Mouse (Mus musculus): Measurements from ENCODE around the gene Map1b.

The Map1b gene

GRCm38 (mm10) chr13:99387901-99388811 lies 128.2 kb downstream of the Map1b start:
- in situ Hi-C loops (cut with MboI; ENCODE audit: low pct_unique_long_range_greater_than_20kb in 1 of 2, low sequenced_read_pairs in 2 of 2, unreplicated experiment in 1 of 2), result no loop called here

DNA sequence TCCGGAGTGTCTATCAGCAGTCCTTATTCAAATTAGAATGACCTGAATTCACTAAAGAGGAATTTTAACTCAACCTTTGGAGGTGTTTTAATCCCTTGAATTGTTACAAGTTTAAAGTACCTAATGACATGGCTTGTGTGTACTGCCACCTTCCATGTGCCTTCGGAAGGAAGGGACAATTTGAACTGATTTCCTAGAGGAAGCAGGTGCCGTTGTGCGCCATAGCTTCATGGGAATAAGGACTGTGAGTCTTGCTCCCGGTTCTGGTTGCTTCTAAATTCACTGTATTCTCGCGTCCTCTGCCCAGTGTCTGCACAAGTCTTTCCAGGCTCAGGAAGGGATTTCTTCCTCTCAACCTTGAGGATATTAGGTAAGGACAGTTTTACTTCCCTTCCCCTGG lies 130.0 kb downstream of the Map1b start:
- in situ Hi-C loops (cut with MboI; ENCODE audit: low pct_unique_long_range_greater_than_20kb in 1 of 2, low sequenced_read_pairs in 2 of 2, unreplicated experiment in 1 of 2), result no loop called here

DNA sequence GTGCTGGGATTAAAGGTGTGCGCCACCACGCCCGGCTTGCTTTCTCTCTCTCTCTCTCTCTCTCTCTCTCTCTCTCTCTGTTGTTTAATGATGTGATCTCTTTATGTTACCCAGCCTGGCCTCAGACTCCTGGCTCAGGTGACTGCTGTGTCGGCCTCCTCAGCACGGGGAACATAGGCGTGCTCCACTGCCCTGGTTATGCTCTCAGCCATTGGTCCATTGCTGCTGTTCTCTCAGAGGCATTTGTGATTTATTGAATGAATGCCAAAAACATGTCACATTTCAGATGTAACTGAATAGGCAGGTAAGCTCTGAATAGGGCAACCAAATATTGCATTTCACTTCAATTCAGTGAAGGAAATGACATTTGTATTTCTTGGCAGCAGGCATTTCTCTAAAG lies 130.4 kb downstream of the Map1b start:
- in situ Hi-C loops (cut with MboI; ENCODE audit: low pct_unique_long_range_greater_than_20kb in 1 of 2, low sequenced_read_pairs in 2 of 2, unreplicated experiment in 1 of 2), result no loop called here

DNA sequence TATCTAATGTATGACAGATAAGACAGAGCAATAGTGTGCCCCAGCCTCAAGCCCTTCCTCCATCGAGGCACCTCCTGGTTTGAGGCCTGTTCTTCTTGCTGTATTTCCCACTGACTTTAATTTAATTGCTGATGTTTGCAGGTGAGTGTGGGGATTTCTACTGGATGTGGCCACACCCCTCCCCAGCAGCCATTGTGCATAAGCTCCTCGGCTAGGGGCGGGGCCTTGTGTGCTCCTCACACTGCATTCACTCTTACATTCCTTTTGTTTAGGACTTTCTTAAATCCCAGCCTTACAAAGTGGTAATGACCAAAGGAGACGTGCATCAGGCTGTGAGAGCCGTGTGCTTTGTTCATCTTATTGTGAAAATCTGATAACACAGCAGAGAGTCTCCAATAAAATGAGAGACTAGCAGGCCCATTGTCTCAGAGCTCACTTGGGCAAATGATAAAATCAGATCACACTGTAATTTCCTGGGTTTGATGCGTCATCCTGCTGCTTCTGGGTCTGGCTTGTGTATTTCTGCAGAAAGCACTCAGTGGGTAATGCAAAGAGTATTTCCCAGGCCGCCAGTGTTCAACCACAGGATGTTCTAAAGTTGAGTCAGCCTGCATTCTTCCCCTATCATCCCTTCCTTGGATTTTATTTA lies 131.7 kb downstream of the Map1b start:
- in situ Hi-C loops (cut with MboI; ENCODE audit: low pct_unique_long_range_greater_than_20kb in 1 of 2, low sequenced_read_pairs in 2 of 2, unreplicated experiment in 1 of 2), result no loop called here

GRCm38 (mm10) chr13:99382373-99382772 lies 134.0 kb downstream of the Map1b start:
- in situ Hi-C loops (cut with MboI; ENCODE audit: low pct_unique_long_range_greater_than_20kb in 1 of 2, low sequenced_read_pairs in 2 of 2, unreplicated experiment in 1 of 2), result no loop called here

DNA sequence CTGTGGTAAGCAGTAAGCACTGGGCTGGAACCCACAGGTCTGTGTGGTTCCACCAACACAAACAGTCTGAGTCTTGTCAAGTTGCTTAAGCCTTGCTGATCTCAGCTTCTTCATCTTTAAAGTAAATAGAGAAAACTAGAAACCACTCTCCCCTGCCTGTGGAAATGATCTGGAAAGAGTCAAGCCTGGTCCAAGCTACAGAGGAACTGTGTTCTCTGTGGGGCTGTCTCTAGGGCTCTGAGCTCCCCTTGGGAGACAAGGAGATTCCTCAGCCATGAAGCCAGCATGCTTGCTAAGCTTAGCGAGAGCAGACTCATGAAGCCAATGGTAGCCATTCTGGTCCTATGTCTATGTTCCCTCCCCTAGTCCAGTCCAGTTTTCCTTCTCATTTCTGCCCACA lies 138.1 kb downstream of the Map1b start:
- in situ Hi-C loops (cut with MboI; ENCODE audit: low pct_unique_long_range_greater_than_20kb in 1 of 2, low sequenced_read_pairs in 2 of 2, unreplicated experiment in 1 of 2), result loop anchor here in 1 of 2 experiments (10.0 kb wide), 1 partner anchor 467 kb away; no protein-coding TSS in a partner anchor

- in situ Hi-C loops (cut with MboI; ENCODE audit: low pct_unique_long_range_greater_than_20kb in 1 of 2, low sequenced_read_pairs in 2 of 2, unreplicated experiment in 1 of 2), result loop anchor here in 1 of 2 experiments (10.0 kb wide), 1 partner anchor 468 kb away; no protein-coding TSS in a partner anchor
These were observed 139.3 kb downstream of the Map1b start for GRCm38 (mm10) chr13:99377055-99377454.

DNA sequence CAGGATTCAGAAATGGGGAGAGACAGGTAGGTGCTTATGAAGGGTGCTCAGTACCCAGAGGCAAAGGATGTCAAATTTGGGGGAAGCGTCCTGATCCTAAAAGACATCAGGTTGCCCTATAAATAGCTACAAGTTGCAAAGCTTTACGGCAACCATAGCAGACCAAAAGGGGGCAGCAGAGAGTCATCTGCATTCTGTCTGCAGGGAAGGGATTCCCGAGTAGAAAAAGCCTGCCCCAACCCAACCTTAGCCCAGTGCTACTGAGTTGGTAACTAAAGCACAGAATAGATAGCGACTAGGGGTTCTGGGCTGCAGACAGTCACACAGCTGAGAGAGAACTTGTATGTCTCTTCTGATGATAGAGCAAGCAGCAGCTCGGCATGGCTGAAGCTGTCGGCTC lies 140.8 kb downstream of the Map1b start:
- in situ Hi-C loops (cut with MboI; ENCODE audit: low pct_unique_long_range_greater_than_20kb in 1 of 2, low sequenced_read_pairs in 2 of 2, unreplicated experiment in 1 of 2), result loop anchor here in 1 of 2 experiments (10.0 kb wide), 1 partner anchor 469 kb away; no protein-coding TSS in a partner anchor

DNA sequence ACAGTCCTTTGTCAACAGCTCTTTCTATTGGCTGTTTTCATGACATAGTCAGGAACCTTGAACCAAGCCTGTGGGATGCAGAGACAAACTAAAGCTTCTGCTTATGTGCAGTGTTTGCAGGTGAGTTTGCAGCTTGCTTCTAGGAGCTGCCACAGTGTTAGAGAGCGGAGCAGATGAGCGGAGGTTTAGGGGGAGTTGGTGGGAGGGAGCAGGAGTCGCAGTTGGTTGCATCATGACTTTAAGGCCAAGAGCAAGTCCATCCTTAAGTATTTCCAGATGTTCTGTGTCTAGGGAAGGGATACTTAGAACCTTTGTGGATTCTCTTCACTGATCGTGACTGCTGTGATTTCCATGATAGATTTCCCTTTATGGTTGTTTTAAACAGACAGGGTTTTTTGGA lies 142.1 kb downstream of the Map1b start:
- in situ Hi-C loops (cut with MboI; ENCODE audit: low pct_unique_long_range_greater_than_20kb in 1 of 2, low sequenced_read_pairs in 2 of 2, unreplicated experiment in 1 of 2), result loop anchor here (10.0 to 25.0 kb wide), 2 partner anchors 463 to 471 kb away; no protein-coding TSS in a partner anchor

- in situ Hi-C loops (cut with MboI; ENCODE audit: low pct_unique_long_range_greater_than_20kb in 1 of 2, low sequenced_read_pairs in 2 of 2, unreplicated experiment in 1 of 2), result loop anchor here (10.0 to 25.0 kb wide), 2 partner anchors 464 to 471 kb away; no protein-coding TSS in a partner anchor
These were observed 142.7 kb downstream of the Map1b start for GRCm38 (mm10) chr13:99373684-99374083.

Measured in mouse embryonic stem cell (cell line).